Mouse (Mus musculus) thymus, postnatal 36 days (tissue): ENCODE measurements around the gene Fkbp10.
A peak's percentile ranks its signal among the peaks of the same experiment; 100 is the strongest.

Source experiments
- DNase-seq, 2 experiments: peaks; one replicate each; pipeline ENCODE4 v3.0.0; 2022; ENCODE audit warnings: mixed read lengths in 2 of 2

Fkbp10 gene

GRCm38 (mm10) chr11:100394353-100395074 lies 21.0 kb upstream of the Fkbp10 start:
- no peak for DNase-seq

GRCm38 (mm10) chr11:100395200-100395599 lies 20.3 kb upstream of the Fkbp10 start:
- DNase-seq, result no peak

GRCm38 (mm10) chr11:100395861-100396631 lies 19.5 kb upstream of the Fkbp10 start:
- DNase-seq, result peak in 1 of 2 experiments; percentile 54

- peak; percentile 68 to 77 for DNase-seq
Measured at GRCm38 (mm10) chr11:100396886-100397599, 18.5 kb upstream of the Fkbp10 start.

GRCm38 (mm10) chr11:100397600-100398389 lies 17.7 kb upstream of the Fkbp10 start, which contains the start of gene Jup:
TSS of gene Jup (minus strand) at chr11:100397763.
- DNase-seq, result peak; percentile 97

- no peak for DNase-seq
Measured at GRCm38 (mm10) chr11:100398517-100398916, 17.0 kb upstream of the Fkbp10 start.

- DNase-seq, result peak; percentile 52 to 69
Measured at GRCm38 (mm10) chr11:100399320-100399719, 16.2 kb upstream of the Fkbp10 start.

GRCm38 (mm10) chr11:100399727-100400538 lies 15.6 kb upstream of the Fkbp10 start:
- DNase-seq, result no peak

GRCm38 (mm10) chr11:100400842-100401241 lies 14.7 kb upstream of the Fkbp10 start:
- DNase-seq, result no peak

- DNase-seq, result no peak
Measured at GRCm38 (mm10) chr11:100402240-100402639, 13.3 kb upstream of the Fkbp10 start.

GRCm38 (mm10) chr11:100402682-100403081 lies 12.8 kb upstream of the Fkbp10 start:
- DNase-seq, result no peak

GRCm38 (mm10) chr11:100403445-100404134 lies 11.9 kb upstream of the Fkbp10 start:
- DNase-seq, result no peak

GRCm38 (mm10) chr11:100404456-100405074 lies 10.9 kb upstream of the Fkbp10 start:
- DNase-seq, result no peak

GRCm38 (mm10) chr11:100406273-100406672 lies 9.2 kb upstream of the Fkbp10 start:
- no peak for DNase-seq

- DNase-seq, result peak in 1 of 2 experiments; percentile 51
Measured at GRCm38 (mm10) chr11:100406995-100407705, 8.3 kb upstream of the Fkbp10 start.

GRCm38 (mm10) chr11:100408076-100408834 lies 7.2 kb upstream of the Fkbp10 start:
- DNase-seq, result peak; percentile 72 to 79

GRCm38 (mm10) chr11:100408835-100409462 lies 6.5 kb upstream of the Fkbp10 start:
- peak; percentile 49 to 72 for DNase-seq

- peak; percentile 51 to 75 for DNase-seq
Measured at GRCm38 (mm10) chr11:100409686-100410085, 5.8 kb upstream of the Fkbp10 start.
